Mouse (Mus musculus) effector memory CD4-positive, alpha-beta T cell, adult 5 months (primary cell): ENCODE results near the gene Rabl2. TPM values are rescaled to one million over a fixed set of nuclear protein-coding genes. Genes with fewer than 3 reads are reported as not detected.

Experiments used
- polyA plus RNA-seq: library from polyadenylated mRNA; unstranded; fragments of 100-300 nt; shearing (Covaris generic); gene quantifications from one replicate; pipeline ENCODE4 v1.2.1, GENCODE M21; 2017

The Rabl2 gene
- polyA plus RNA-seq: 1.9 TPM

GRCm38 (mm10) chr15:89591723-89592455, at the start of gene Rabl2:
TSS of gene Rabl2 (minus strand) at chr15:89591923.

GRCm38 (mm10) chr15:89568114-89568513, 23.6 kb downstream of the Rabl2 start, which contains the start of gene Acr:
TSS of gene Acr (plus strand) at chr15:89568326.

Other genes starting within 250 kb of the Rabl2 start
- 50.1 TPM for gene Lmf2, start 236.3 kb downstream of the Rabl2 start, polyA plus RNA-seq
- 131 TPM for gene Ncaph2, start 236.2 kb downstream of the Rabl2 start, polyA plus RNA-seq
- gene Sco2, start 218.1 kb downstream of the Rabl2 start, polyA plus RNA-seq: 3.0 TPM
- gene Tymp, start 214.9 kb downstream of the Rabl2 start, polyA plus RNA-seq: 0.79 TPM
- not detected for gene Odf3b, start 212.6 kb downstream of the Rabl2 start, polyA plus RNA-seq
- not detected for gene Klhdc7b, start 207.0 kb downstream of the Rabl2 start, polyA plus RNA-seq
- not detected for gene Syce3, start 181.4 kb downstream of the Rabl2 start, polyA plus RNA-seq
- 0.45 TPM for gene Cpt1b, start 166.1 kb downstream of the Rabl2 start, polyA plus RNA-seq
- 6.1 TPM for gene C730034F03Rik, start 162.3 kb downstream of the Rabl2 start, polyA plus RNA-seq
- gene Gm44502, start 162.2 kb downstream of the Rabl2 start, polyA plus RNA-seq: not detected
- gene Chkb, start 162.0 kb downstream of the Rabl2 start, polyA plus RNA-seq: 124 TPM
- 0.09 TPM for gene Mapk8ip2, start 138.0 kb downstream of the Rabl2 start, polyA plus RNA-seq
- gene Arsa, start 114.5 kb downstream of the Rabl2 start, polyA plus RNA-seq: 13.1 TPM
- gene Shank3, start 92.3 kb downstream of the Rabl2 start, polyA plus RNA-seq: not detected
- gene Acr, start 23.6 kb downstream of the Rabl2 start, polyA plus RNA-seq: not detected
- not detected for gene Syt10, start 249.9 kb upstream of the Rabl2 start, polyA plus RNA-seq